Mouse (Mus musculus): Measurements from ENCODE around the gene Tmem87a. TPM values are rescaled to one million over a fixed set of nuclear protein-coding genes. Genes with fewer than 3 reads are reported as not detected.

The Tmem87a gene
- polyA plus RNA-seq, 1 experiment from 2014 or later: 4.6 TPM

DNA sequence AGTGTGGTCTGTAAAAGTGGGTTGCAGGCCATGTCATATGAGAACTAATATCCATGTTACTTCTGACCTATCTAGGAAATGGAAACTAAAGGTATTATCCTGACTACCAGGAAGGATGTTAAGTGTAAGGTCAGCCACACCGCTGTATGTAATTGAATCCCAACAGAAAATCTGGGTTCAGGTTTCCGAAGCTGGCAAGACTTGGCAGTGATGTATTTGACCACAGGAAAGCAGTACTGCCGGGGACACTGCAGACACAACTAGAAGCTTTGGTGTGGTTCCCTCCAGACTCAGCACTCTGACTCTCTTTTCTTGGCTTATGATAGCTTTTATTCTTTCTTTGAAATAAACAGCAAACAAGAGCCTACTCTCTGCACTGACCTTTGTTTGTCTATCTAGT, 37.4 kb downstream of the Tmem87a start:
- no peak for ATAC-seq (ENCODE audit: extremely low read depth, insufficient number of reproducible peaks, low FRiP score, low TSS enrichment)
- Histone ChIP-seq H3K4me1 (no peaks in the 10 kb centered on the region), H3K9ac (no peak overlapping the region), H3K27ac (replicated peaks) (no peak overlapping the region), H3K4me3 (no peak overlapping the region), H3K4me2 (no peak overlapping the region), H3K27me3 (replicated peaks) (no peaks in the 10 kb centered on the region), H3K9me3 (no peaks in the 10 kb centered on the region), H3K36me3 (peaks cover 85% of the 10 kb centered on the region)
- 86% methylated on average over 3 of the region's 3 CpGs for WGBS

DNA sequence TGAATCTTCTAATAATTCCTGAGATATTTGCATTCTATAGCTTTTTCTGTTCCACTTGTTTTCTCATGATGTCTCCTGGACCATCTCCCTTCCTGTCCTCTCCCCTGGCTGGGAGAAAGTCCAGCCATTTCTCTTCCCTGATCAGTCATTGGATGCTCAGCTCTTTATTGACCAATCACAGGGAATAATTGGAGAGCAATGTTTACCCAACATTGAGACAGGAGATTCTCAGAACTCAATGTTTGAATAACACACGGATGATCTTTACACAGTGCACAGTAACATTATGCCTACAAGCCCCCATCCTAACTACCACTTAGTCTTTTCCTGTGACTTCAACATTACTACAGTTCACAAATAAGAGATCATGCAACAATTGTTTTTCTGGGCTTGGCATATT, 43.5 kb downstream of the Tmem87a start:
- no peak overlapping the region for H3K9ac ChIP-seq
- H3K27ac ChIP-seq (replicated peaks): no peak overlapping the region
- no peak overlapping the region for H3K4me2 ChIP-seq
- ATAC-seq (ENCODE audit: extremely low read depth, insufficient number of reproducible peaks, low FRiP score, low TSS enrichment): no peak
- H3K4me3 ChIP-seq: no peak overlapping the region
- no peaks in the 10 kb centered on the region for H3K4me1 ChIP-seq
- no peaks in the 10 kb centered on the region for H3K27me3 ChIP-seq (replicated peaks)
- 72% methylated on average over 1 of the region's 1 CpGs for WGBS
- H3K36me3 ChIP-seq: peaks cover 80% of the 10 kb centered on the region
- no peaks in the 10 kb centered on the region for H3K9me3 ChIP-seq

DNA sequence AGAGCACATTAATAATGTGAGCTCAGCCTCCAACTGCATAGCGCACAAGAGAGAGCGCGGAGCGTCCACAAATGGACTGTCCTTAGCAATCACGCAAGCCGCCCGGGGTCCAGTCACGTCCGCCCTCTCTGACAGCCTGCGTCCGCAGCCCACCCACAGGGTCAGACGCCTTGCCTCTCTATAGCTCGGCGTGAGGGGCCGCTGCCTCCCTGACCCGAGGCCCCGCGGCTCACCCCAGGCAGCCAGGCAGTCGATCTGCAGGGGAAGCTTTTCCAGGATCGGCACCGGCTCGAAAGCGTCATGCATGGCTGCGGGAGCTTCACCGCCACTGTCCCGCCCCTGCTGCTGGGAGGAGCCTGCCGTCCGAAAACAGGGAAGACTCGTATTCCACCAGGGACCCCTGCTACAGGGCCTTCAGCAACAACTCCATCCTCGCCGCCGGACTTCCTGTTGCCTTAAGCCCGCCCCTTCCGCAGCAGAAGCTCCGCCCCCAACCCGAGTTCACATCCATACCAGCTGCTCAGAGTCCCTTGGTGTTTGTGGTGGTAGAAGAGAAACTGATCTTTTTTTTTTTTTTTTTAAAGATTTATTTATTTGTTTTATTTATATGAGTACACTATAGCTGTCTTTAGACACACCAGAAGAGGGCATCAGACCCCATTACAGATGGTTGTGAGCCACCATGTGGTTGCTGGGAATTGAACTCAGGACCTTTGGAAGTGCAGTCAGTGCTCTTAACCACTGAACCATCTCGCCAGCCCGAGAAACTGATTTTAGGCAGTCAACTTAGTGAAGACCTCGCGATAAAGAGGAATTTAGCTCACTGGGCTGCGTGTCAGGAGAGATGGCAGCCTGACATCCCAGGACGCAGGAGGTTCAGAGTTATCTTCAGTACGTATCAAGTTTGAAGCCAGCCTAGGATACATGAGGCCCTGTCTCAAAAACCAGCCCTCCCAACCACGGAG, 50.9 kb downstream of the Tmem87a start, which contains the start of gene Vps39:
TSS of gene Vps39 (minus strand) at position 456 of the 965 bp plus-strand sequence.
- ATAC-seq (ENCODE audit: extremely low read depth, insufficient number of reproducible peaks, low FRiP score, low TSS enrichment): peak; percentile 87
- H3K36me3 ChIP-seq: peaks cover 58% of the 10 kb centered on the region
- H3K4me3 ChIP-seq: peak within 1 kb of the TSS; percentile 99
- 10% methylated on average over 44 of the region's 44 CpGs for WGBS
- H3K27ac ChIP-seq (replicated peaks): peak within 1 kb of the TSS; percentile 79
- no peaks in the 10 kb centered on the region for H3K27me3 ChIP-seq (replicated peaks)
- H3K4me1 ChIP-seq: peaks cover 18% of the 10 kb centered on the region
- H3K9me3 ChIP-seq: no peaks in the 10 kb centered on the region
- H3K4me2 ChIP-seq: peak within 1 kb of the TSS; percentile 87
- H3K9ac ChIP-seq: peak within 1 kb of the TSS; percentile 93

DNA sequence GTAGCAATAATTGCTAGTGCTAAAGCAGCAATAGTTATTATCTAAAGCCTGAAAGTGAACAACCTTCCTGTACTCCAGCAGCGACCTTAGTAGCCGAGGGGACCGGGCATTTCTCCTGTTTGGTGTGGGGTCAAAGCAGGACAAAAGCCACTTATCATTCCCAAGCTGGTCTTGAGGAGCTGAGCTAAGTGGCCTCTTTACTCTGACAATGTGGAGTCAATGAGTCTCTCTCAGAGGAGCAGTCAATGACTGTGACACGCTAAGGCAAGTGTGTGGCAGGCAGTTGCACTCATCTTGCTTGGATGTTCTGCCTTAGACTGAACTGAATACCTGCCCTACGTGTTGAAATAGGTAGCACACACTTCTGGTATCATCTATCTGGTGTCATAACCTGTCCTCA, 52.6 kb downstream of the Tmem87a start:
- Histone ChIP-seq H3K9ac (peak overlapping the region; percentile 24; the same call in 1 of the 2 replicates), H3K36me3 (peaks cover 59% of the 10 kb centered on the region), H3K4me1 (peaks cover 18% of the 10 kb centered on the region), H3K27ac (replicated peaks) (no peak overlapping the region), H3K9me3 (no peaks in the 10 kb centered on the region), H3K4me2 (no peak overlapping the region; the same call in 1 of the 2 replicates), H3K27me3 (replicated peaks) (no peaks in the 10 kb centered on the region), H3K4me3 (no peak overlapping the region)
- 54% methylated on average over 5 of the region's 5 CpGs for WGBS
- ATAC-seq (ENCODE audit: extremely low read depth, insufficient number of reproducible peaks, low FRiP score, low TSS enrichment): no peak

DNA sequence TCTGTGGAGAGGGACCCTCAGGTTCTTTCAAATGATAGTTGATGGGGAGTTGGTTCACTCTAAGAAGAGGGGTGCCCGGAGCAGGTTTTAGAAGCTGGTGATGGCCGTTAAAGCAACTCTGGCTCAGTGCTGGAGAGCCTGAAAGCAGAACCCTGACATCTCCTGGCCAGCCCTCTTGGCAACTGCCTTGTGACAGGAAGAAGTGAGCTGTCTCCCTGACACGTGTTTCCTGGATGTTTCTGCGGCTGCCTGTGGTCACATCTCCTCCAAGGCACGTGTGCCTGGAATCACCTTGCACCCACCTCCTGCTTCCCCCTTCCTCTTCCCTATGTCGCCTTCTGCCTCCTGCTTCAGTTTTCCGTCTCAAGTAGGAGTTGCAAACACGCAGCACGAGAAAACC, 55.8 kb downstream of the Tmem87a start:
- H3K4me1 ChIP-seq: peaks cover 15% of the 10 kb centered on the region
- H3K36me3 ChIP-seq: peaks cover 67% of the 10 kb centered on the region
- ATAC-seq (ENCODE audit: extremely low read depth, insufficient number of reproducible peaks, low FRiP score, low TSS enrichment): no peak; the same call in 1 of the 2 replicates

DNA sequence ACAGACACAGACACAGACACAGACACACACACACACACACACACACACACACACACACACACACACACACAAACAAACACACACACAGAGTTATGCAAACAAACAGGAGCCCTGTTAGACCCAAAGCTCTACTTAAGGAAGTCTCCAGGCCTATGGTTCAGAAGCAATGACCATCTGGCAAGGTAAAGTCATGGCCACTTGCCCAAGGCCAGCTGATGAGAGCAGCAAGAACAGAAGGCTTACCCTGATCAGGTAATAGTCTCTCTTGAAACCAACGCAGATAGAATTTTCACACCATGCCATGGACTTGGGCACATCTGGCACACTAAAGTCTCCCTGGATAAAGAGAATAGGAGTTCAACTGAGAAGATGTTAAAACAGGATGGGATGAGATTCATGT, 62.2 kb downstream of the Tmem87a start:
- Histone ChIP-seq H3K27me3 (replicated peaks) (no peaks in the 10 kb centered on the region), H3K4me2 (no peak overlapping the region), H3K9me3 (no peaks in the 10 kb centered on the region), H3K4me3 (no peak overlapping the region), H3K4me1 (no peaks in the 10 kb centered on the region), H3K27ac (replicated peaks) (no peak overlapping the region), H3K36me3 (peaks cover 95% of the 10 kb centered on the region), H3K9ac (no peak overlapping the region)
- no peak for ATAC-seq (ENCODE audit: extremely low read depth, insufficient number of reproducible peaks, low FRiP score, low TSS enrichment)
- 88% methylated on average over 1 of the region's 1 CpGs for WGBS

More for the DNA sequence above, 55.8 kb downstream of the Tmem87a start:
- Histone ChIP-seq H3K27me3 (replicated peaks) (no peaks in the 10 kb centered on the region), H3K27ac (replicated peaks) (no peak overlapping the region), H3K4me3 (no peak overlapping the region), H3K9ac (no peak overlapping the region; the same call in 1 of the 2 replicates), H3K9me3 (no peaks in the 10 kb centered on the region), H3K4me2 (no peak overlapping the region)
- WGBS: 67% methylated on average over 9 of the region's 9 CpGs

DNA sequence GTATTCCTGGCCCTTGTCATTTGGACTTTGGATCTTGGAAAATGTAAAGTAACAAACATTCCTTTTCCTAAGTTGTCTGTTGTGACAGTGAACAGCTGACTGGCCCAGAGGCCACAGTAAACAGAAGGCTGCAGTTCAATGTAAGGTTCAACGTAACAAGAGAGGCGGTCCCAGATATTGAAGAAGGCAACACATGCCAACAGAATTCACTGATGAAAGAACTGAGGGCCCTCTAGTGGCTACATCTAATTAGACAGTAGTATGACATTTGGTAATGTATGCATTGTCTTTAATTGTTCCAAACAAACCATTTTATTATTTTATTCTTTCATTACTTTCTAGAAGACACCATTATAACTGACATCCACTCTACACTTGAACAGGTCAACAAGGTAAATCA, 66.0 kb downstream of the Tmem87a start:
- 68% methylated on average over 2 of the region's 2 CpGs for whole genome bisulfite sequencing
- H3K4me1 ChIP-seq: no peaks in the 10 kb centered on the region
- H3K9me3 ChIP-seq: no peaks in the 10 kb centered on the region
- H3K4me3 ChIP-seq: no peak overlapping the region
- no peaks in the 10 kb centered on the region for H3K27me3 ChIP-seq (replicated peaks)
- no peak for ATAC-seq (ENCODE audit: extremely low read depth, insufficient number of reproducible peaks, low FRiP score, low TSS enrichment)
- H3K36me3 ChIP-seq: peaks cover 94% of the 10 kb centered on the region
- no peak overlapping the region for H3K27ac ChIP-seq (replicated peaks)
- H3K9ac ChIP-seq: no peak overlapping the region
- no peak overlapping the region for H3K4me2 ChIP-seq

DNA sequence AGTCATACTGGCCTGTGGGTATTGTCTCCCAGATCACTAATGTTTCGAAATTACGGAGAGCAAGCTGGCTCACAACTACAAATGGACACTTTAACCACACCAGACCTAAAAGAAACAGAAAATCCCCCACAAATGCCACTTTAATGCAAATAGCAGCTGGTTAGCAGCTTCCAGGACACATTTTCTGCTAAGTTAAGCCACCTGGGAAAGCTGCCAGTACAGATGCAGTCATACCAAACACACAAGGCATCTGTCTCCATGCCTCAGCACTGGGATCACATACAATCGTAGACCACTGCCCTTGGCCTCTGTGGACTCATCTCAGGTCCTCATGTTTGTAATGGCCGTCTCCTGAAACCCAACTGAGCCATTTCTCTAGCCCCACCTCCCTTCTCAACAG, 72.3 kb downstream of the Tmem87a start:
- H3K27me3 ChIP-seq (replicated peaks): no peaks in the 10 kb centered on the region
- H3K9me3 ChIP-seq: no peaks in the 10 kb centered on the region
- H3K4me2 ChIP-seq: no peak overlapping the region
- no peak overlapping the region for H3K27ac ChIP-seq (replicated peaks)
- no peaks in the 10 kb centered on the region for H3K4me1 ChIP-seq
- H3K36me3 ChIP-seq: peaks cover 88% of the 10 kb centered on the region
- no peak overlapping the region for H3K4me3 ChIP-seq
- no peak for ATAC-seq (ENCODE audit: extremely low read depth, insufficient number of reproducible peaks, low FRiP score, low TSS enrichment)
- no peak overlapping the region for H3K9ac ChIP-seq
- WGBS: 88% methylated on average over 4 of the region's 4 CpGs

DNA sequence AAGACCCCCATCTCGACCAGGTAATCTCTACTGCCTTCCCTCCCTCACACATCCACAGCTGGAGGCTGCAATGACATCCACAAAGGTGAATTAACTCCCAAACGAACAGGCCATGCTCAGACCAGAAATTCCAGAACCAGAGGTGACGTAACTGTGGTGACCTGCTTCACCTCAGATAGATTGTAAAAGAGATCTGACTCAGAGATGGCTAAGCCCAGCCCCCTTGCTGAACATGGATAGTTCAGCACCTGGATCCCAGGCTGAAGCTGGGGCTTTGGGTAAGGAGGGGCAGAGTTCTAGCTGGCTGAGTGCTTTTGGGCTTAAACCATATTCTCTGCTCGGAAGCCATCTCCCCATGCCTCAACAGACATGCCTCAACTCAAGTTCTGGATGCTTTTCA, 88.8 kb downstream of the Tmem87a start:
- H3K4me1 ChIP-seq: 0 out of 2 replicates have a peak, but pooled peaks cover 6% of the 10 kb centered on the region
- WGBS: 68% methylated on average over 4 of the region's 4 CpGs
- H3K9ac ChIP-seq: no peak overlapping the region
- H3K4me2 ChIP-seq: no peak overlapping the region
- H3K36me3 ChIP-seq: peaks cover 41% of the 10 kb centered on the region
- H3K9me3 ChIP-seq: no peaks in the 10 kb centered on the region
- no peak overlapping the region for H3K27ac ChIP-seq (replicated peaks)
- no peak overlapping the region for H3K4me3 ChIP-seq
- no peak for ATAC-seq (ENCODE audit: extremely low read depth, insufficient number of reproducible peaks, low FRiP score, low TSS enrichment)
- no peaks in the 10 kb centered on the region for H3K27me3 ChIP-seq (replicated peaks)

DNA sequence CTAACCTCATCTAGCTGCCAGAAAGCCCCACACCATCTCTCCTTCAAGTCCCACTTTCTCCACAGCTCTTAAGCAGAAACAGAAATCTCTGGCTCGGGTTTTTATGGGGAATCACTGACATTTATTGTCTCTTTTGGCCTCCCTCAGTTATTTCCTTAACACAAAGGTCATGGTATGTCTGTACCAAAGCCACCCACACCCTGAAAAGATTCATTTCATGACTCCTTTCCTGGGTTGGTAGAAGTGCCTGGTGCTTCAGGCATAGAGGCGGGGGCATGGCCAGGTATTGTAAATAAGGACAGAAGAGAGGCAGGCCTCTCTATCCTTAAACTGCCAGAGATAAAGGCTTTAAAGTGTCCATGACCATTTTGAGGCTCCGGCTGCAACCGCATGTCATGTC, 89.4 kb downstream of the Tmem87a start:
- H3K4me2 ChIP-seq: no peak overlapping the region
- no peak overlapping the region for H3K9ac ChIP-seq
- H3K9me3 ChIP-seq: no peaks in the 10 kb centered on the region
- no peak overlapping the region for H3K4me3 ChIP-seq
- H3K27ac ChIP-seq (replicated peaks): no peak overlapping the region
- peaks cover 35% of the 10 kb centered on the region for H3K36me3 ChIP-seq
- H3K27me3 ChIP-seq (replicated peaks): no peaks in the 10 kb centered on the region
- ATAC-seq (ENCODE audit: extremely low read depth, insufficient number of reproducible peaks, low FRiP score, low TSS enrichment): no peak
- WGBS: 79% methylated on average over 4 of the region's 4 CpGs
- H3K4me1 ChIP-seq: 0 out of 2 replicates have a peak, but pooled peaks cover 6% of the 10 kb centered on the region

DNA sequence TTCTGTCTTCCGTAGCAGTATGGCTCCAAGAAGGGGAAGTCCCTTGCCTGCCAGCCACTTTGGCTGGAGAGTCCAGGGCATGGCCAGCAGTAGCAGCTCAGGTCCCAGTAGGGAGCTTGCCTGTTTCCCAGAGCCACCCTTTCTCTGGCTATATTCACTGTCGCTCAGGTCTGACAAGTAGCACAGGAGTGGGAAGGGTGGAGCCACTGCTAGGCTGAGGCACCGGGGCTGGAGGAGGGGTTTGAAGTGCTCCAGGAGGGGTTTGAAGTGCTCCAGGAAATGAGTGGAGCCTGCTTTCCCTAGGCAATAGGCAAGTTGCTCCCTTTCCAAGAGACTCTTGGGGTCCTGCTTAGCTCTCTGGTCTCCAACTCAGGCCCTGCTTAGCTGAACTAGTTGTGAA, 89.9 kb downstream of the Tmem87a start, which contains the start of gene Pla2g4f:
TSS of gene Pla2g4f (minus strand) at position 190 of the 400 bp plus-strand sequence.
- Histone ChIP-seq H3K27me3 (replicated peaks) (no peaks in the 10 kb centered on the region), H3K36me3 (peaks cover 30% of the 10 kb centered on the region), H3K4me1 (0 out of 2 replicates have a peak, but pooled peaks cover 6% of the 10 kb centered on the region), H3K9me3 (no peaks in the 10 kb centered on the region), H3K4me3 (no peak within 1 kb of the TSS), H3K4me2 (no peak within 1 kb of the TSS), H3K27ac (replicated peaks) (no peak within 1 kb of the TSS), H3K9ac (no peak within 1 kb of the TSS)
- 37% methylated on average over 3 of the region's 3 CpGs for WGBS
- no peak for ATAC-seq (ENCODE audit: extremely low read depth, insufficient number of reproducible peaks, low FRiP score, low TSS enrichment)
